Mouse (Mus musculus): Measurements from ENCODE around the gene Itpr3. TPM values are rescaled to one million over a fixed set of nuclear protein-coding genes. Genes with fewer than 3 reads are reported as not detected.

Gene Itpr3
- polyA plus RNA-seq, 1 experiment from 2014 or later: 0.67 TPM

- ATAC-seq (ENCODE audit: insufficient read depth): no peak
- peak overlapping the region; percentile 48; the same call in 1 of the 2 replicates for H3K27ac ChIP-seq (replicated peaks)
- no peak overlapping the region for H3K4me2 ChIP-seq
- H3K36me3 ChIP-seq (replicated peaks): peaks cover 37% of the 10 kb centered on the region
- H3K27me3 ChIP-seq: no peaks in the 10 kb centered on the region
- no peaks in the 10 kb centered on the region for H3K9me3 ChIP-seq (replicated peaks)
- no peak overlapping the region for H3K4me3 ChIP-seq (replicated peaks)
- peaks cover 37% of the 10 kb centered on the region for H3K4me1 ChIP-seq (replicated peaks)
- no peak overlapping the region for H3K9ac ChIP-seq
- WGBS (ENCODE audit: insufficient replicate concordance): 76% methylated on average over 17 of the region's 17 CpGs
Observed at GRCm38 (mm10) chr17:27025326-27025902, 31.7 kb upstream of the Itpr3 start.

- no peak overlapping the region for H3K4me2 ChIP-seq
Observed at GRCm38 (mm10) chr17:27025951-27026350, 31.2 kb upstream of the Itpr3 start.

GRCm38 (mm10) chr17:27027460-27028283, 29.4 kb upstream of the Itpr3 start:
- H3K27ac ChIP-seq (replicated peaks): peak overlapping the region; percentile 84
- no peaks in the 10 kb centered on the region for H3K9me3 ChIP-seq (replicated peaks)
- H3K4me2 ChIP-seq: peak overlapping the region; percentile 92
- WGBS (ENCODE audit: insufficient replicate concordance): 9% methylated on average over 12 of the region's 12 CpGs
- H3K9ac ChIP-seq: peak overlapping the region; percentile 78
- H3K36me3 ChIP-seq (replicated peaks): peaks cover 16% of the 10 kb centered on the region; the same call in 1 of the 2 replicates
- H3K4me3 ChIP-seq (replicated peaks): peak overlapping the region; percentile 72
- peak; percentile 34 for ATAC-seq (ENCODE audit: insufficient read depth)
- H3K27me3 ChIP-seq: no peaks in the 10 kb centered on the region
- peaks cover 40% of the 10 kb centered on the region for H3K4me1 ChIP-seq (replicated peaks)

More at GRCm38 (mm10) chr17:27025951-27026350, 31.2 kb upstream of the Itpr3 start:
- WGBS (ENCODE audit: insufficient replicate concordance): 76% methylated on average over 3 of the region's 3 CpGs
- no peaks in the 10 kb centered on the region for H3K9me3 ChIP-seq (replicated peaks)
- no peak overlapping the region for H3K4me3 ChIP-seq (replicated peaks)
- no peaks in the 10 kb centered on the region for H3K27me3 ChIP-seq
- peaks cover 33% of the 10 kb centered on the region for H3K36me3 ChIP-seq (replicated peaks)
- H3K9ac ChIP-seq: no peak overlapping the region
- H3K27ac ChIP-seq (replicated peaks): 0 out of 2 replicates have a peak overlapping the region, but pooled peaks have one; percentile 24
- no peak for ATAC-seq (ENCODE audit: insufficient read depth)
- peaks cover 37% of the 10 kb centered on the region for H3K4me1 ChIP-seq (replicated peaks)

GRCm38 (mm10) chr17:27028284-27028795, 28.8 kb upstream of the Itpr3 start:
- Histone ChIP-seq H3K9ac (peak overlapping the region; percentile 78), H3K36me3 (replicated peaks) (peaks cover 11% of the 10 kb centered on the region; the same call in 1 of the 2 replicates), H3K9me3 (replicated peaks) (no peaks in the 10 kb centered on the region), H3K4me3 (replicated peaks) (peak overlapping the region; percentile 72), H3K27ac (replicated peaks) (peak overlapping the region; percentile 84), H3K27me3 (no peaks in the 10 kb centered on the region), H3K4me1 (replicated peaks) (peaks cover 42% of the 10 kb centered on the region), H3K4me2 (peak overlapping the region; percentile 92)
- 0% methylated on average over 19 of the region's 19 CpGs for WGBS (ENCODE audit: insufficient replicate concordance)
- peak; percentile 78 for ATAC-seq (ENCODE audit: insufficient read depth)

- 16% methylated on average over 3 of the region's 4 CpGs for WGBS (ENCODE audit: insufficient replicate concordance)
- H3K9me3 ChIP-seq (replicated peaks): no peaks in the 10 kb centered on the region
- ATAC-seq (ENCODE audit: insufficient read depth): no peak; the same call in 1 of the 2 replicates
- H3K4me3 ChIP-seq (replicated peaks): peak within 1 kb of the TSS; percentile 72
- H3K27me3 ChIP-seq: no peaks in the 10 kb centered on the region
- H3K4me2 ChIP-seq: peak within 1 kb of the TSS; percentile 92
- H3K4me1 ChIP-seq (replicated peaks): peaks cover 42% of the 10 kb centered on the region
- H3K9ac ChIP-seq: peak within 1 kb of the TSS; percentile 78
- H3K27ac ChIP-seq (replicated peaks): peak within 1 kb of the TSS; percentile 84
- peaks cover 9% of the 10 kb centered on the region; the same call in 1 of the 2 replicates for H3K36me3 ChIP-seq (replicated peaks)
Observed at GRCm38 (mm10) chr17:27028909-27029308, 28.2 kb upstream of the Itpr3 start, which contains the start of gene Bak1. Gene Bak1 (minus strand): TSS chr17:27029009.

- WGBS (ENCODE audit: insufficient replicate concordance): 74% methylated on average over 14 of the region's 14 CpGs
- H3K4me3 ChIP-seq (replicated peaks): no peak overlapping the region
- no peaks in the 10 kb centered on the region for H3K27me3 ChIP-seq
- H3K4me1 ChIP-seq (replicated peaks): peaks cover 42% of the 10 kb centered on the region
- H3K4me2 ChIP-seq: no peak overlapping the region
- no peak overlapping the region for H3K27ac ChIP-seq (replicated peaks)
- no peak for ATAC-seq (ENCODE audit: insufficient read depth)
- no peak overlapping the region for H3K9ac ChIP-seq
- peaks cover 9% of the 10 kb centered on the region; the same call in 1 of the 2 replicates for H3K36me3 ChIP-seq (replicated peaks)
- H3K9me3 ChIP-seq (replicated peaks): no peaks in the 10 kb centered on the region
Observed at GRCm38 (mm10) chr17:27029431-27029830, 27.7 kb upstream of the Itpr3 start.

- ATAC-seq (ENCODE audit: insufficient read depth): no peak
- H3K4me3 ChIP-seq (replicated peaks): no peak overlapping the region
- no peaks in the 10 kb centered on the region for H3K9me3 ChIP-seq (replicated peaks)
- H3K4me2 ChIP-seq: no peak overlapping the region
- H3K27ac ChIP-seq (replicated peaks): no peak overlapping the region
- 85% methylated on average over 4 of the region's 4 CpGs for WGBS (ENCODE audit: insufficient replicate concordance)
- no peaks in the 10 kb centered on the region for H3K36me3 ChIP-seq (replicated peaks)
- no peak overlapping the region for H3K9ac ChIP-seq
- peaks cover 43% of the 10 kb centered on the region for H3K4me1 ChIP-seq (replicated peaks)
- no peaks in the 10 kb centered on the region for H3K27me3 ChIP-seq
Observed at GRCm38 (mm10) chr17:27030896-27031295, 26.2 kb upstream of the Itpr3 start.

- peak overlapping the region; percentile 42 for H3K4me2 ChIP-seq
- peaks cover 29% of the 10 kb centered on the region for H3K4me1 ChIP-seq (replicated peaks)
- H3K9me3 ChIP-seq (replicated peaks): no peaks in the 10 kb centered on the region
- H3K9ac ChIP-seq: no peak overlapping the region
- no peak overlapping the region for H3K4me3 ChIP-seq (replicated peaks)
- WGBS (ENCODE audit: insufficient replicate concordance): 48% methylated on average over 7 of the region's 7 CpGs
- no peak for ATAC-seq (ENCODE audit: insufficient read depth)
- H3K27ac ChIP-seq (replicated peaks): no peak overlapping the region
- H3K27me3 ChIP-seq: no peaks in the 10 kb centered on the region
- no peaks in the 10 kb centered on the region for H3K36me3 ChIP-seq (replicated peaks)
Observed at GRCm38 (mm10) chr17:27032328-27032727, 24.8 kb upstream of the Itpr3 start.

GRCm38 (mm10) chr17:27032869-27033268, 24.2 kb upstream of the Itpr3 start:
- WGBS (ENCODE audit: insufficient replicate concordance): 0% methylated on average over 14 of the region's 14 CpGs
- no peak overlapping the region for H3K9ac ChIP-seq

GRCm38 (mm10) chr17:27036465-27036864, 20.6 kb upstream of the Itpr3 start:
- WGBS (ENCODE audit: insufficient replicate concordance): 37% methylated on average over 7 of the region's 7 CpGs
- H3K36me3 ChIP-seq (replicated peaks): no peaks in the 10 kb centered on the region
- peaks cover 10% of the 10 kb centered on the region; the same call in 1 of the 2 replicates for H3K4me1 ChIP-seq (replicated peaks)
- H3K27ac ChIP-seq (replicated peaks): no peak overlapping the region
- no peaks in the 10 kb centered on the region; the same call in 1 of the 2 replicates for H3K27me3 ChIP-seq
- no peak for ATAC-seq (ENCODE audit: insufficient read depth)
- H3K4me3 ChIP-seq (replicated peaks): no peak overlapping the region
- no peaks in the 10 kb centered on the region for H3K9me3 ChIP-seq (replicated peaks)
- no peak overlapping the region for H3K4me2 ChIP-seq
- no peak overlapping the region for H3K9ac ChIP-seq

More at GRCm38 (mm10) chr17:27032869-27033268, 24.2 kb upstream of the Itpr3 start:
- Histone ChIP-seq H3K27me3 (no peaks in the 10 kb centered on the region), H3K4me3 (replicated peaks) (no peak overlapping the region), H3K27ac (replicated peaks) (no peak overlapping the region), H3K9me3 (replicated peaks) (no peaks in the 10 kb centered on the region), H3K36me3 (replicated peaks) (no peaks in the 10 kb centered on the region), H3K4me1 (replicated peaks) (peaks cover 24% of the 10 kb centered on the region), H3K4me2 (peak overlapping the region; percentile 42)
- no peak for ATAC-seq (ENCODE audit: insufficient read depth)
